Mouse (Mus musculus) CH12.LX (cell line): ENCODE data around the gene Cebpg. TPM values are rescaled to one million over a fixed set of nuclear protein-coding genes. Genes with fewer than 3 reads are reported as not detected.

Experiments
- DNase-seq: peaks from one replicate; pipeline ENCODE4 v3.0.0-alpha.2; 2013; ENCODE audit errors: extremely low read depth
- H3K27ac ChIP-seq: 2 replicates; pipeline ENCODE4 v1.5.1; 2012; ENCODE audit warnings: low read depth, mild to moderate bottlenecking, control low read depth, moderate library complexity; ENCODE audit not compliant: insufficient read depth
- H3K27me3 ChIP-seq: replicated peaks from 2 replicates; pipeline ENCODE3; 2012; ENCODE audit warnings: inconsistent platforms
- H3K36me3 ChIP-seq, 2 experiments: replicated peaks in 1 of 2; 2 replicates each; pipeline versions ENCODE3 to v1.6.1; 2012; ENCODE audit warnings: inconsistent platforms in 1 of 2, low read length in 1 of 2, mild to moderate bottlenecking in 1 of 2, mixed read lengths in 1 of 2, moderate library complexity in 1 of 2; ENCODE audit not compliant: control insufficient read depth in 1 of 2, insufficient read depth in 1 of 2
- H3K4me1 ChIP-seq, 2 experiments: 2 replicates each; pipeline ENCODE4 v1.6.1; 2012; ENCODE audit warnings: inconsistent platforms in 1 of 2, moderate library complexity in 1 of 2; ENCODE audit not compliant: insufficient read depth in 2 of 2, control insufficient read depth in 1 of 2
- H3K4me2 ChIP-seq: 2 replicates; pipeline ENCODE4 v1.6.1; 2012; ENCODE audit warnings: low read depth, mild to moderate bottlenecking, control low read depth; ENCODE audit not compliant: poor library complexity, insufficient read depth, severe bottlenecking
- H3K4me3 ChIP-seq, 3 experiments: fragments of 150-350 bp in 1 of 3; sonication (generic) in 1 of 3; replicated peaks in 1 of 3; 2 replicates each; pipeline versions ENCODE3 to v1.5.1; 2011 to 2012; ENCODE audit warnings: low read depth in 2 of 3, low read length in 2 of 3, mild to moderate bottlenecking in 2 of 3, moderate library complexity in 2 of 3, control low read depth in 1 of 3, improper control_type of control experiment in 1 of 3, inconsistent platforms in 1 of 3, mixed read lengths in 1 of 3; ENCODE audit not compliant: poor library complexity in 1 of 3
- H3K79me2 ChIP-seq: replicated peaks from 2 replicates; pipeline ENCODE4 v1.6.1; 2012; ENCODE audit warnings: mild to moderate bottlenecking, moderate library complexity; ENCODE audit not compliant: control insufficient read depth, poor library complexity, insufficient read depth, severe bottlenecking; ENCODE audit errors: extremely low read depth
- H3K9ac ChIP-seq: 2 replicates; pipeline ENCODE4 v1.6.1; 2012; ENCODE audit warnings: low read depth, mild to moderate bottlenecking, control low read depth, moderate library complexity; ENCODE audit not compliant: insufficient read depth
- H3K9me3 ChIP-seq: replicated peaks from 2 replicates; pipeline ENCODE3; 2012; ENCODE audit warnings: low read length, inconsistent platforms, mixed read lengths
- CHD2 ChIP-seq: IDR thresholded peaks from 2 replicates; pipeline ENCODE4 v1.6.1; 2011; ENCODE audit warnings: low read length, improper control_type of control experiment
- CTCF ChIP-seq, 2 experiments: IDR thresholded peaks in 1 of 2; conservative IDR thresholded peaks in 1 of 2; 2 replicates each; pipeline ENCODE4 v1.5.1; 2011 to 2012; ENCODE audit warnings: low read depth in 2 of 2, low read length in 2 of 2, improper control_type of control experiment in 1 of 2, inconsistent platforms in 1 of 2, mild to moderate bottlenecking in 1 of 2, moderate library complexity in 1 of 2
- E2F4 ChIP-seq: IDR thresholded peaks from 2 replicates; pipeline ENCODE4 v1.6.1; 2011; ENCODE audit warnings: low read depth, low read length, improper control_type of control experiment; ENCODE audit not compliant: insufficient replicate concordance
- ELF1 ChIP-seq: IDR thresholded peaks from 2 replicates; pipeline ENCODE4 v1.6.1; 2014; ENCODE audit warnings: low read depth, mild to moderate bottlenecking, inconsistent platforms, low read length, improper control_type of control experiment
- EP300 ChIP-seq: IDR thresholded peaks from 2 replicates; pipeline ENCODE4 v1.6.1; 2011; ENCODE audit warnings: low read length, improper control_type of control experiment
- GABPA ChIP-seq: IDR thresholded peaks from 2 replicates; pipeline ENCODE4 v1.6.1; 2012; ENCODE audit warnings: low read depth, low read length, improper control_type of control experiment, inconsistent platforms; ENCODE audit not compliant: insufficient replicate concordance
- IRF4 ChIP-seq: IDR thresholded peaks from 2 replicates; pipeline ENCODE4 v1.6.1; 2014; ENCODE audit warnings: low read depth, mild to moderate bottlenecking, inconsistent platforms, low read length, improper control_type of control experiment
- KAT2A ChIP-seq: IDR thresholded peaks from 2 replicates; pipeline ENCODE4 v1.6.1; 2012; ENCODE audit warnings: low read length, improper control_type of control experiment, inconsistent platforms; ENCODE audit not compliant: insufficient replicate concordance
- MAX ChIP-seq: IDR thresholded peaks from 2 replicates; pipeline ENCODE4 v1.6.1; 2011; ENCODE audit warnings: low read length, improper control_type of control experiment
- MAZ ChIP-seq: IDR thresholded peaks from 2 replicates; pipeline ENCODE4 v1.6.1; 2012; ENCODE audit warnings: low read depth, mild to moderate bottlenecking, inconsistent platforms, low read length, improper control_type of control experiment, moderate library complexity
- NELFE ChIP-seq: IDR thresholded peaks from 2 replicates; pipeline ENCODE4 v1.6.1; 2011; ENCODE audit warnings: low read depth, low read length, improper control_type of control experiment
- RAD21 ChIP-seq: IDR thresholded peaks from 2 replicates; pipeline ENCODE4 v1.6.1; 2011; ENCODE audit warnings: low read depth, mild to moderate bottlenecking, low read length, improper control_type of control experiment, moderate library complexity
- SMC3 ChIP-seq: IDR thresholded peaks from 2 replicates; pipeline ENCODE4 v1.6.1; 2011; ENCODE audit warnings: low read depth, low read length, improper control_type of control experiment
- TBP ChIP-seq: conservative IDR thresholded peaks from 2 replicates; pipeline ENCODE4 v1.6.1; 2011; ENCODE audit warnings: low read depth, low read length, improper control_type of control experiment
- USF2 ChIP-seq: conservative IDR thresholded peaks from 2 replicates; pipeline ENCODE4 v1.6.1; 2011; ENCODE audit warnings: low read depth, low read length, improper control_type of control experiment
- ZMIZ1 ChIP-seq: IDR thresholded peaks from 2 replicates; pipeline ENCODE4 v1.6.1; 2012; ENCODE audit warnings: low read depth, mild to moderate bottlenecking, inconsistent platforms, low read length, improper control_type of control experiment
- dilution Hi-C: fragments of 300-500 bp; cut with MboI; formaldehyde crosslinking; loops from 2 replicates; pipeline ENCODE4 v1.14.3; 2020; ENCODE audit warnings: low sequenced_read_pairs; ENCODE audit not compliant: extremely low pct_unique_long_range_greater_than_20kb, extremely low pct_ligation_motif_present
- in situ Hi-C: fragments of 300-500 bp; cut with MboI; formaldehyde crosslinking; loops from 3 replicates; pipeline ENCODE4 v1.14.3; 2019; ENCODE audit warnings: low sequenced_read_pairs, low pct_ligation_motif_present, low pct_unique_long_range_greater_than_20kb, mixed read lengths
- polyA plus RNA-seq: library from polyadenylated mRNA; unstranded; fragments of >175 nt; gene quantifications from 2 replicates; pipeline ENCODE4 v1.2.1, GENCODE M21; 2012; ENCODE audit warnings: low read depth; ENCODE audit not compliant: insufficient read length
- total RNA-seq, 2 experiments: library from RNA; depleted of rRNA; stranded (reverse); fragments of 300-350 nt in 1 of 2; fragments of >200 nt in 1 of 2; gene quantifications; 2 replicates each; pipeline ENCODE4 v1.2.3; 2012 to 2014

The Cebpg gene
- total and polyA plus RNA-seq, 3 experiments, result 23.5 to 34.6 (median 25.3) TPM

DNA sequence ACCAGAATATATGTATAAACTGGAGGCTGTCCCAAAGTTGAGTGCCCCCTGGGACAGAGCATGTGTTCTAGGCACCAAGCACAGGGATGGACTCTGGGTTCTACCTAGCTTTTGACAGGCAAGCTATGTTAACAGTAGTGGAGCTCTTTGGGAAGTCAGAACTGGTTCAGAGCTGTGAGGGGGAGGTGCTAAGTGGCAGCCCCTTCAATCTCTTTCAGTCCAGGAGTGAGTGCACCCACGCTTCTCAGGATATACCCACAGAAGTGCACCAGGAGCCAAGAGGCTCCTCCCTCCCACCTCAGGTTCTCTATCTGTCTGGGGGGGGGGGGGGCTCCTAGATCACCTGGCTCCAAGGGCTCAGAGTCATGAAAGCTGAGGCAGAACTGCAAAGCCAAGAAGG lies 31.9 kb downstream of the Cebpg start:
- H3K79me2 ChIP-seq, result no peaks in the 10 kb centered on the region
- DNase-seq, result no peak
- no peak for TF ChIP-seq ELF1
- TF ChIP-seq E2F4, result no peak
- TF ChIP-seq RAD21, result no peak
- TF ChIP-seq NELFE, result no peak
- H3K27ac ChIP-seq, result no peak overlapping the region
- in situ Hi-C loops, result no loop called here
- H3K27me3 ChIP-seq, result no peaks in the 10 kb centered on the region
- H3K4me3 ChIP-seq, result no peak overlapping the region
- H3K9ac ChIP-seq, result no peak overlapping the region
- H3K4me1 ChIP-seq, result peaks cover 2 to 17% of the 10 kb centered on the region in 2 experiments
- peaks cover 19 to 80% of the 10 kb centered on the region in 2 experiments for H3K36me3 ChIP-seq
- dilution Hi-C loops, result no loop called here
- no peak overlapping the region for H3K4me2 ChIP-seq
- H3K9me3 ChIP-seq, result no peaks in the 10 kb centered on the region

DNA sequence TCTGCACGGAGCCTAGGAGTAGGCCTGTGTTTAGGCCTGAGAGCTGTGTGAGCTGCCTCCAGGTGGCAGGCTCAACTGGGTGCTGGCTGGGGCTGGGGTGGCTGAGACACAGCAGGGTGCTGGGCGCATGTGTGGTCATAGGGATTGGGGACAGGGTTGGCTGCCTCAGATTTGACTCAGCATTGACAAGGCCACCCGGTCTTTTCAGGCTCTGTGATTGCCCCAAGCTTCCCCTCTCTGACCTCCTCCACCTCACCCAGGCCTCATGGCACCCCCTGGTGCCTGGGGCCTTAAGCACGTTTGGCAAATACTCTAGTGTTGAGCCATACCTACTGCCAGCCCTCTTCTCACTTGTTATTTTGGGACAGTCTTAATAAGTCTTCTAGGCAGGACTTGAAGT lies 33.1 kb downstream of the Cebpg start:
- Histone ChIP-seq H3K79me2 (no peaks in the 10 kb centered on the region), H3K9ac (no peak overlapping the region), H3K4me3 (no peak overlapping the region), H3K4me1 (peaks cover 0 to 6% of the 10 kb centered on the region in 2 experiments; a peak in 2 of 4 replicates), H3K9me3 (no peaks in the 10 kb centered on the region), H3K27me3 (no peaks in the 10 kb centered on the region), H3K27ac (no peak overlapping the region; the same call in 1 of the 2 replicates), H3K36me3 (peaks cover 19 to 84% of the 10 kb centered on the region in 2 experiments), H3K4me2 (no peak overlapping the region)
- in situ Hi-C loops, result no loop called here
- dilution Hi-C loops, result no loop called here
- no peak for DNase-seq
- TF ChIP-seq SMC3 (peak; percentile 37), USF2 (no peak), RAD21 (peak; percentile 11), CTCF (conservative IDR thresholded peaks at IDR 0.05 in 1 of 2, IDR thresholded peaks at IDR 0.05 in 1 of 2; ENCODE audit: low read depth in 2 of 2, low read length in 2 of 2) (peak in 1 of 2 experiments; percentile 29; a peak in 2 of 4 replicates), KAT2A (no peak)

DNA sequence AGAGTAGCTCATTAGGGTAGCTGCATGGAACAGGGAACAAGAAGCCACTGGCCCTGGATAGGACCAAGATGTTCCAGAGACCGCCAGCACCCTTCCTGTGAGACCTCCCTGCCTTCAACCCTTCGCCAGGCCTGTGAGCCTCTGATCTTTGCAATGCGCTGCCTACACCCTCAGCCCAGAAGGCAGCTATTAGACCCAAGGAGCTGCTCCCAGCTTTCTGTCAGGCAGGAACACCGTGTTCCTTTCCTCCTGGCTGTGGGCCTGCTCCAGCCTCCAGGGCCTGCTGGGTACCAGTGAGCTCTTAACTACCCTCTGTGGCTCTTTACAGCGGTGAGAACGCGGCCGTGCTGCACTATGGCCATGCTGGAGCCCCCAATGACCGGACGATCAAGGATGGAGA lies 35.0 kb downstream of the Cebpg start:
- Histone ChIP-seq H3K27me3 (no peaks in the 10 kb centered on the region), H3K4me1 (peaks cover 0 to 2% of the 10 kb centered on the region in 2 experiments; a peak in 2 of 4 replicates), H3K4me3 (no peak overlapping the region), H3K36me3 (peaks cover 19 to 78% of the 10 kb centered on the region in 2 experiments), H3K27ac (no peak overlapping the region), H3K9me3 (no peaks in the 10 kb centered on the region), H3K79me2 (no peaks in the 10 kb centered on the region), H3K9ac (no peak overlapping the region), H3K4me2 (no peak overlapping the region)
- DNase-seq, result no peak
- in situ Hi-C loops (no loop called here), dilution Hi-C loops (no loop called here)
- TF ChIP-seq MAZ, result no peak
- TF ChIP-seq ELF1, result no peak
- no peak for TF ChIP-seq TBP
- TF ChIP-seq EP300, result no peak
- no peak for TF ChIP-seq GABPA
- no peak for TF ChIP-seq CHD2
- TF ChIP-seq RAD21, result no peak
- TF ChIP-seq IRF4, result no peak
- no peak for TF ChIP-seq MAX
- TF ChIP-seq ZMIZ1, result no peak
